In genomic region chr2:26573396-26573795, GRCm38 (mm10) we compare ENCODE assay signal across 10 mouse cellular contexts. TPM values are rescaled to one million over a fixed set of nuclear protein-coding genes. Genes with fewer than 3 reads are reported as not detected.
DNase-seq lines count a peak whose midpoint lies in the region; ATAC-seq and TF ChIP-seq lines count a peak whose summit lies in the region.
"Had no signal": no experiment of that assay in that cellular context is flagged by ENCODE, and none has a peak within 500 bp of the region (broad histone marks: within the 10 kb centered on the region; RNA-seq: fewer than 3 reads in every experiment).

No protein-coding gene starts in this region.

- TF ChIP-seq CTCF in brain, embryonic 14.5 days (IDR thresholded peaks at IDR 0.05; ENCODE audit: borderline replicate concordance, extremely low read depth, insufficient read depth, insufficient read length) = no peak

- no peaks in the 10 kb centered on the region for H3K27me3 ChIP-seq in forebrain, embryonic 15.5 days
- no peaks in the 10 kb centered on the region for H3K27me3 ChIP-seq in forebrain, embryonic 10.5 days (ENCODE audit: poor library complexity, severe bottlenecking)
- H3K27me3 ChIP-seq in heart, embryonic 15.5 days = no peaks in the 10 kb centered on the region
- peaks cover 4% of the 10 kb centered on the region for H3K27me3 ChIP-seq in myocyte (ENCODE audit: control insufficient read depth, insufficient read depth, insufficient read length)
- H3K27me3 ChIP-seq: limb, embryonic 13.5 days had no signal

- H3K36me3 ChIP-seq in forebrain, embryonic 15.5 days = no peaks in the 10 kb centered on the region
- no peaks in the 10 kb centered on the region for H3K36me3 ChIP-seq in forebrain, embryonic 10.5 days (replicated peaks)
- H3K36me3 ChIP-seq in heart, embryonic 15.5 days = no peaks in the 10 kb centered on the region
- no peaks in the 10 kb centered on the region for H3K36me3 ChIP-seq in myocyte (ENCODE audit: control insufficient read depth, insufficient read depth)
- H3K36me3 ChIP-seq: limb, embryonic 13.5 days had no signal

- no peak overlapping the region for H3K9ac ChIP-seq in forebrain, embryonic 15.5 days (replicated peaks)
- no peak overlapping the region for H3K9ac ChIP-seq in heart, embryonic 15.5 days
- H3K9ac ChIP-seq: limb, embryonic 13.5 days had no signal

- peak overlapping the region; percentile 49; the same call in 1 of the 2 replicates for H3K27ac ChIP-seq in forebrain, embryonic 15.5 days (replicated peaks)
- H3K27ac ChIP-seq in forebrain, embryonic 10.5 days = no peak overlapping the region
- peak overlapping the region; percentile 86 for H3K27ac ChIP-seq in heart, embryonic 15.5 days
- H3K27ac ChIP-seq: limb, embryonic 13.5 days had no signal

- no peaks in the 10 kb centered on the region for H3K79me2 ChIP-seq in myocyte (ENCODE audit: control insufficient read depth, insufficient read depth)

- no peak overlapping the region for H3K4me3 ChIP-seq in forebrain, embryonic 15.5 days
- no peak overlapping the region for H3K4me3 ChIP-seq in forebrain, embryonic 10.5 days
- no peak overlapping the region for H3K4me3 ChIP-seq in heart, embryonic 15.5 days
- no peak overlapping the region for H3K4me3 ChIP-seq in myocyte
- H3K4me3 ChIP-seq: limb, embryonic 13.5 days had no signal

- H3K4me2 ChIP-seq in forebrain, embryonic 15.5 days (replicated peaks) = no peak overlapping the region
- peak overlapping the region; percentile 47 for H3K4me2 ChIP-seq in heart, embryonic 15.5 days
- H3K4me2 ChIP-seq in myocyte (ENCODE audit: low read depth) = peak overlapping the region; percentile 67
- H3K4me2 ChIP-seq: limb, embryonic 13.5 days had no signal

- 42% methylated on average over 12 of the region's 12 CpGs for WGBS in forebrain, embryonic 15.5 days
- 85% methylated on average over 12 of the region's 12 CpGs for WGBS in forebrain, embryonic 10.5 days
- WGBS in heart, embryonic 15.5 days = 20% methylated on average over 12 of the region's 12 CpGs

- no peak overlapping the region for H3ac ChIP-seq in myocyte (ENCODE audit: control insufficient read depth, insufficient read length)

- peak; percentile 68 for ATAC-seq in forebrain, embryonic 15.5 days (replicated peaks)
- peak; percentile 55 for ATAC-seq in heart, embryonic 15.5 days (replicated peaks; ENCODE audit: insufficient number of reproducible peaks, insufficient read depth, low FRiP score, low read depth)

- no peak for TF ChIP-seq POLR2A in brain, embryonic 14.5 days (IDR thresholded peaks at IDR 0.05; ENCODE audit: borderline replicate concordance, extremely low read depth, insufficient read depth, insufficient read length, poor library complexity, severe bottlenecking)
- TF ChIP-seq POLR2A in myocyte (IDR thresholded peaks at IDR 0.05; ENCODE audit: insufficient read length, low read depth) = no peak

- H3K4me1 ChIP-seq in forebrain, embryonic 15.5 days = peaks cover 11% of the 10 kb centered on the region
- H3K4me1 ChIP-seq in forebrain, embryonic 10.5 days = peaks cover 68% of the 10 kb centered on the region
- H3K4me1 ChIP-seq in heart, embryonic 15.5 days (replicated peaks) = peaks cover 66% of the 10 kb centered on the region

- no peaks in the 10 kb centered on the region for H3K9me3 ChIP-seq in forebrain, embryonic 15.5 days
- no peaks in the 10 kb centered on the region for H3K9me3 ChIP-seq in forebrain, embryonic 10.5 days
- H3K9me3 ChIP-seq in heart, embryonic 15.5 days (replicated peaks) = no peaks in the 10 kb centered on the region
- H3K9me3 ChIP-seq: limb, embryonic 13.5 days had no signal

- no peak for DNase-seq in forebrain, embryonic 10.5 days (ENCODE audit: extremely low spot score, low spot score)
- peak; percentile 82 for DNase-seq in brain, embryonic 14.5 days (ENCODE audit: low read depth)
- peak; percentile 63 to 75 for DNase-seq in kidney, postnatal 4 days
- DNase-seq in cerebellum, adult 18-20 months = no peak
- no peak for DNase-seq in ovary, postnatal 14 days (ENCODE audit: low spot score)

TF ChIP-seq in myocyte, 11 proteins besides CTCF, POLR2A, EP300 and RAD21:
- TF ChIP-seq MYOG (IDR thresholded peaks at IDR 0.05; ENCODE audit: control insufficient read depth in 1 of 3, insufficient read depth in 1 of 3, insufficient read length in 2 of 3, low read depth in 2 of 3) (peak; percentile 37 to 94 (median 90)), TCF12 (IDR thresholded peaks at IDR 0.05; ENCODE audit: insufficient read depth, poor library complexity, severe bottlenecking) (peak; percentile 37), REST (IDR thresholded peaks at IDR 0.05; ENCODE audit: insufficient read depth, insufficient read length) (no peak), TCF3 (IDR thresholded peaks at IDR 0.05; ENCODE audit: insufficient read length, low read depth) (peak; percentile 52), MYOD1 (IDR thresholded peaks at IDR 0.05; ENCODE audit: control insufficient read depth in 1 of 3, insufficient read length in 2 of 3, low read depth in 2 of 3) (peak; percentile 32 to 92 (median 90))

RNA-seq across cellular contexts. Expression of gene Egfl7, which starts 6.4 kb away (rescaled TPM):
- 46.4 and 56.9 TPM in 2 replicates for polyA plus RNA-seq in forebrain, embryonic 15.5 days (2015; fragmentation: Nextera tagmentation; extraction: Ambion mirVana)
- 89.9 and 96.4 TPM in 2 replicates for polyA plus RNA-seq in forebrain, embryonic 10.5 days (2016; fragmentation: Nextera tagmentation; extraction: Ambion mirVana)
- 139 and 192 TPM in 2 replicates for polyA plus RNA-seq in brain, embryonic 14.5 days (2012; rRNA removed)
- polyA plus RNA-seq in heart, embryonic 15.5 days (2015; fragmentation: Nextera tagmentation; extraction: Ambion mirVana) = 159 and 197 TPM in 2 replicates
- 2.7 TPM for polyA plus RNA-seq in myocyte (2012; fragmentation: generic; extraction: Trizol)

RNA-seq across cellular contexts. Expression of gene Gm20532, which starts 13.0 kb away (rescaled TPM):
- not detected in 2 replicates for polyA plus RNA-seq in forebrain, embryonic 15.5 days (2015; fragmentation: Nextera tagmentation; extraction: Ambion mirVana)
- polyA plus RNA-seq in forebrain, embryonic 10.5 days (2016; fragmentation: Nextera tagmentation; extraction: Ambion mirVana) = not detected in 2 replicates
- not detected in 2 replicates for polyA plus RNA-seq in brain, embryonic 14.5 days (2012; rRNA removed)
- not detected in 2 replicates for polyA plus RNA-seq in heart, embryonic 15.5 days (2015; fragmentation: Nextera tagmentation; extraction: Ambion mirVana)
- polyA plus RNA-seq in myocyte (2012; fragmentation: generic; extraction: Trizol) = not detected
- polyA plus RNA-seq: embryonic facial prominence, embryonic 11.5 days; limb, embryonic 13.5 days had no signal

RNA-seq across cellular contexts. Expression of gene Agpat2, which starts 30.8 kb away (rescaled TPM):
- 3.4 and 3.9 TPM in 2 replicates for polyA plus RNA-seq in forebrain, embryonic 15.5 days (2015; fragmentation: Nextera tagmentation; extraction: Ambion mirVana)
- 10.1 and 10.2 TPM in 2 replicates for polyA plus RNA-seq in forebrain, embryonic 10.5 days (2016; fragmentation: Nextera tagmentation; extraction: Ambion mirVana)
- polyA plus RNA-seq in brain, embryonic 14.5 days (2012; rRNA removed) = 5.5 and 6.1 TPM in 2 replicates
- 19.9 and 26.3 TPM in 2 replicates for polyA plus RNA-seq in heart, embryonic 15.5 days (2015; fragmentation: Nextera tagmentation; extraction: Ambion mirVana)
- polyA plus RNA-seq in myocyte (2012; fragmentation: generic; extraction: Trizol) = 31.3 TPM

RNA-seq across cellular contexts. Expression of gene Fam69b, which starts 54.9 kb away (rescaled TPM):
- 111 and 121 TPM in 2 replicates for polyA plus RNA-seq in forebrain, embryonic 15.5 days (2015; fragmentation: Nextera tagmentation; extraction: Ambion mirVana)
- polyA plus RNA-seq in forebrain, embryonic 10.5 days (2016; fragmentation: Nextera tagmentation; extraction: Ambion mirVana) = 44.1 and 49.4 TPM in 2 replicates
- 119 and 133 TPM in 2 replicates for polyA plus RNA-seq in brain, embryonic 14.5 days (2012; rRNA removed)
- 12.2 and 18.0 TPM in 2 replicates for polyA plus RNA-seq in heart, embryonic 15.5 days (2015; fragmentation: Nextera tagmentation; extraction: Ambion mirVana)
- polyA plus RNA-seq in myocyte (2012; fragmentation: generic; extraction: Trizol) = 2.6 TPM

RNA-seq across cellular contexts. Expression of gene Notch1, which starts 56.9 kb away (rescaled TPM):
- polyA plus RNA-seq in forebrain, embryonic 15.5 days (2015; fragmentation: Nextera tagmentation; extraction: Ambion mirVana) = 22.6 and 26.1 TPM in 2 replicates
- 25.4 and 26.7 TPM in 2 replicates for polyA plus RNA-seq in forebrain, embryonic 10.5 days (2016; fragmentation: Nextera tagmentation; extraction: Ambion mirVana)
- polyA plus RNA-seq in brain, embryonic 14.5 days (2012; rRNA removed) = 30.5 and 42.4 TPM in 2 replicates
- polyA plus RNA-seq in heart, embryonic 15.5 days (2015; fragmentation: Nextera tagmentation; extraction: Ambion mirVana) = 10.8 and 24.2 TPM in 2 replicates
- polyA plus RNA-seq in myocyte (2012; fragmentation: generic; extraction: Trizol) = 16.3 TPM

Comparison
In these comparisons a context has a peak if more than half of its experiments do, and no peak if none do; other contexts are left out.
1. DNase-seq: peak in brain, embryonic 14.5 days (single experiment) and kidney, postnatal 4 days (2 of 2); none in forebrain, embryonic 10.5 days (single experiment), cerebellum, adult 18-20 months (0 of 2) and ovary, postnatal 14 days (single experiment).
2. RNA of gene Egfl7, which starts 6.4 kb away (polyA plus RNA-seq): 159 to 197 TPM in heart, embryonic 15.5 days, 139 to 192 TPM in brain, embryonic 14.5 days, 89.9 to 96.4 TPM in forebrain, embryonic 10.5 days and 46.4 to 56.9 TPM in forebrain, embryonic 15.5 days; 2.7 TPM in myocyte (single experiment); every median in the first group is over 10 times any median in the second.